Mouse (Mus musculus): ENCODE measurements around the gene Ddah2. TPM values are rescaled to one million over a fixed set of nuclear protein-coding genes. Genes with fewer than 3 reads are reported as not detected.

Ddah2 gene
- polyA plus RNA-seq, 1 experiment = 322 TPM

DNA sequence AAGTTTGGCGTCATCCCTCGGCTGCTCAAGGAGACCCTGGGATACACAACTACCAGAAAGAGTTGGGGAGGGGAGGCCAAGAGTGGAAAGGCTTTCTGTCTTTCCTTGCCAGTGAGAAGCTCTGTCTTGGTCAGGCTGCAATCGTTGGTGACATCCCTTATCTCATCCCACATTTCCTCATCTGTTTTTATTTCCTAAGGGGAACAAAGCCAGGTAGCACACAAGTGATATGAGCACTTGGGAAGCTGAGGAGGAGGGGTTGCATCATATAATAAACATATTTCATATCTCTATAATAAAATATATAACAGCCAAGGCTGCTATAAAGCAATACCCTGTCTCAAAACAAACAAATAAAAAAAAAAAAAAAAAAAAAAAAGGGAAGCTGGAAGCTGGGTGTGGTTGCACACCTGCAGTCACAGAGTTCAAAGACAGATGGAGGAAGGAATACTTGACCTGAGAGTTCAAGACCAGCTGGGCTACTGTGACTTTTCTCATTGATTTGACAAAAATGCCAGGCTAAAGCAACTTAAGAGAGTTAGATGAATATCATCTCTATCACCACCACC lies 25.2 kb downstream of the Ddah2 start:
- DNase-seq (ENCODE audit: low read depth) = no peak
- TF ChIP-seq POLR2A (IDR thresholded peaks at IDR 0.05; ENCODE audit: borderline replicate concordance, extremely low read depth, insufficient read depth, insufficient read length, poor library complexity, severe bottlenecking) (no peak), CTCF (IDR thresholded peaks at IDR 0.05; ENCODE audit: borderline replicate concordance, extremely low read depth, insufficient read depth, insufficient read length) (no peak)

DNA sequence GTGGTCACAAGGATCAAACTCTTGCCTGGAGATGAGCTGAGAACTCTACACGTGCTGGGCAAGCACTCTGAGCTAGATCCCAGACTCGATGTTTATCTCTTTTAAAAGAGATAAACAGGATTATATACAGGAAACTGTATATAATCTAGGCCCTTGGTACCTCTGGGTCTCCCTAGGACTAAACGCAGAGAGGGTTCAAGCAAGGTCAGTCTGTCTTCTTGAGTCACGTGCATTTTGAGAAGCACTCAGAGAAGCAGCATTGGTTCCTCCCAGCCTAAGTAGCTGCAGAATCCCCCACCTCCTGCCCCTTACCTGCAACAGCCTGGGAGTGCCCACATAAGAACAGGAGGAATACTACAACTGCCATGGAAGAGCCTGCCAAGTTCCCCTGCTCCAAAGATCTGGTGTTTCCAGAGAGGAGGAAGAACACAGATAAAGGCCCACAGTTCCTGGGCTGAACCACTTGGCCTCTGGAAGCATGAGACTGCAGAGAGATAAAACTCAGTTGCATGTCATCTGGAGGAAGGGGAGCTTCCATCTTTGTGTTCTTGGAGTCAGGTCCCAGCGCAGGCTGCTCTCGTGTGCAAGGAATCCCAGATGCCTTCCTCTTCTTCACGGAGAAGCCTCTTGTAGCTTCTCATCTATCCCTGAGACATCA lies 26.5 kb downstream of the Ddah2 start, which contains the start of gene Ly6g6f:
Gene Ly6g6f (minus strand): TSS at position 403 of the 658 bp plus-strand sequence.
- no peak for DNase-seq (ENCODE audit: low read depth)
- no peak for TF ChIP-seq POLR2A (IDR thresholded peaks at IDR 0.05; ENCODE audit: borderline replicate concordance, extremely low read depth, insufficient read depth, insufficient read length, poor library complexity, severe bottlenecking)
- TF ChIP-seq CTCF (IDR thresholded peaks at IDR 0.05; ENCODE audit: borderline replicate concordance, extremely low read depth, insufficient read depth, insufficient read length) = no peak

DNA sequence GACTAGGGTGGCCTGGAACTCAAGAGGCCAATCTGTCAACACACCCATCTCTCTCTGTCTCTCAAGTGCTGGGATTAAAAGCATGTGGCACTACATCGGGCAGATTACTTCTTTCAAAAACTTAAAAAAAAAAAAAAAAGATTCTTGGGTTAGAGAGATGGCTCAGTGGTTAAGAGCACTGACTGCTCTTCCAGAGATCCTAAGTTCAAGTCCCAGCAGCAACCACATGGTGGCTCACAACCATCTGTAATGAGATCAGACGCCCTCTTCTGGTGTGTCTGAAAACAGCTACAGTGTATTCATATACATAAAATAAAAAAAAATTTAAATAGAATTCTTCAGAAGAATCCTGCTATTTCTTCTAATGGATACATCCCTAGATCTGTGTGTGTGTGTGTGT lies 29.3 kb downstream of the Ddah2 start:
- no peak for DNase-seq (ENCODE audit: low read depth)
- TF ChIP-seq POLR2A (IDR thresholded peaks at IDR 0.05; ENCODE audit: borderline replicate concordance, extremely low read depth, insufficient read depth, insufficient read length, poor library complexity, severe bottlenecking) = no peak
- no peak for TF ChIP-seq CTCF (IDR thresholded peaks at IDR 0.05; ENCODE audit: borderline replicate concordance, extremely low read depth, insufficient read depth, insufficient read length)

DNA sequence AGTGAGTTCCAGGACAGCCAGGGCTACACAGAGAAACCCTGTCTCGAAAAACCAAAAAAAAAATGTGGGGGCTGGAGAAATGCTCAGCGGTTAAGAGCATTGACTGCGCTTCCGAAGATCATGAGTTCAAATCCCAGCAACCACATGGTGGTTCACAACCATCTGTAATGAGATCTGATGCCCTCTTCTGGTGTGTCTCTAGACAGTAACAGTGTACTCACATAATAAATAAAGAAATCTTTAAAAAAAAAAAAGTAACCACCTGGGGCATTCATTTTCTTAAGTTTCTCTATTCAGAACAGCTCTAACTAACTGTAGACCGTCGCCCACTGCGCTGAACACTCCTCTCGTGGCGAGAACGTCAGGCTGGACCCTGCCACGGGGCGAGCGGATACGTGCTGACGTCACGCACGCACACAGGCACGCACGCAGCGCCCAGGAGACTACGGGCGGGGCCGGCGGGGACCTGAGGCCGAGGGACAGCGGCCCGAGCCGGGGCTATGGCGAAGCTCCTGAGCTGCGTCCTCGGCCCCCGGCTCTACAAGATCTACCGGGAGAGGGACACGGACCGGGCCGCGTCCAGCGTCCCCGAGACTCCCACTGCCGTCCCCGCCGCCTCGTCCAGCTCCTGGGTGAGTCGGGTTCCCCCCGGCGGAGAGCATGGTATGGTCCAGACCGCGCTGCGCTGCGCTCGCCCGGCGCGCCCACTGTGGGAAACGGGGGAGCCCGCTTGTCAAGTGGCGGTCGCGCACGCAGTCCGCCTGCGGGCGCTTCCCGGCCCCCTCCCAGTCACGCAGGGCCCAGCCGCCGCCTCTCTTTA lies 30.2 kb downstream of the Ddah2 start, which contains the start of gene Abhd16a:
Gene Abhd16a (plus strand): TSS at position 439 of the 820 bp plus-strand sequence.
- no peak for TF ChIP-seq CTCF (IDR thresholded peaks at IDR 0.05; ENCODE audit: borderline replicate concordance, extremely low read depth, insufficient read depth, insufficient read length)
- peak; percentile 90 for TF ChIP-seq POLR2A (IDR thresholded peaks at IDR 0.05; ENCODE audit: borderline replicate concordance, extremely low read depth, insufficient read depth, insufficient read length, poor library complexity, severe bottlenecking)
- DNase-seq (ENCODE audit: low read depth) = peak; percentile 97

DNA sequence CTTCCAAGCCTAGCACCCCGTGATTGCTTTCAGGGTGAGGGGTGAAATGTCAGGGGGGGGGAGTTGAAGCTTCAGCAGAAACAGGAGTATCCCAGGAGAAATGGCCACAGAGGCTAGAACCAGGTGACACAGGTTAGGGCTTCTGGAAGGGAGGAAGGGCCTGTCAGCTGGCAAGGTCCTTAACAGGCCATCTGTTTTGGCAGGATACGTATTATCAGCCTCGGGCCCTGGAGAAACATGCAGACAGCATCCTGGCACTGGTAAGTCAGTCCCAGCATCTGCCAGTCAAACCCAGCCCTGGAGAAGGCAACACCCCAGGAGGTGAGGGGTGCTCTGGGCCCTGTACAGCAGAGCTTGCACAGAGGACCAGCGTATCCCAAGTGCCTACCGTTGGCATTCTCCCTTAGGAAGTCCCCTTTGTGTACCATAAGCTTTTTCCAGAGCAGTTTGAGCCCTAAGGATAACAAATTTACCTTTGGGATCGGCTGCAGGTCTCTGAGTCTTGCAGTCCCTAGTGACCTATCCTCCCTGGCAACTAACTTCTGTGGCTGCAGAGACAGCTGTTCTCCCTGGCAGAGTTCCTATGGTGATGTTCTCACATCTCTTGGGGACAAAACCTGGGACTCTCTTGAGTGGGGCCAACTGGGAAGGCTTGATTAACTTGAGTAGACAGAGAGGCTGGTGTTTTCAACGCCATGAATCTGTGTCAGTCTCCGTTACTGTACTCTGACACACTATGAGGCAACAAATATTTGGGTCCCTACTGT lies 31.5 kb downstream of the Ddah2 start:
- no peak for TF ChIP-seq CTCF (IDR thresholded peaks at IDR 0.05; ENCODE audit: borderline replicate concordance, extremely low read depth, insufficient read depth, insufficient read length)
- no peak for TF ChIP-seq POLR2A (IDR thresholded peaks at IDR 0.05; ENCODE audit: borderline replicate concordance, extremely low read depth, insufficient read depth, insufficient read length, poor library complexity, severe bottlenecking)
- DNase-seq (ENCODE audit: low read depth) = peak; percentile 78

DNA sequence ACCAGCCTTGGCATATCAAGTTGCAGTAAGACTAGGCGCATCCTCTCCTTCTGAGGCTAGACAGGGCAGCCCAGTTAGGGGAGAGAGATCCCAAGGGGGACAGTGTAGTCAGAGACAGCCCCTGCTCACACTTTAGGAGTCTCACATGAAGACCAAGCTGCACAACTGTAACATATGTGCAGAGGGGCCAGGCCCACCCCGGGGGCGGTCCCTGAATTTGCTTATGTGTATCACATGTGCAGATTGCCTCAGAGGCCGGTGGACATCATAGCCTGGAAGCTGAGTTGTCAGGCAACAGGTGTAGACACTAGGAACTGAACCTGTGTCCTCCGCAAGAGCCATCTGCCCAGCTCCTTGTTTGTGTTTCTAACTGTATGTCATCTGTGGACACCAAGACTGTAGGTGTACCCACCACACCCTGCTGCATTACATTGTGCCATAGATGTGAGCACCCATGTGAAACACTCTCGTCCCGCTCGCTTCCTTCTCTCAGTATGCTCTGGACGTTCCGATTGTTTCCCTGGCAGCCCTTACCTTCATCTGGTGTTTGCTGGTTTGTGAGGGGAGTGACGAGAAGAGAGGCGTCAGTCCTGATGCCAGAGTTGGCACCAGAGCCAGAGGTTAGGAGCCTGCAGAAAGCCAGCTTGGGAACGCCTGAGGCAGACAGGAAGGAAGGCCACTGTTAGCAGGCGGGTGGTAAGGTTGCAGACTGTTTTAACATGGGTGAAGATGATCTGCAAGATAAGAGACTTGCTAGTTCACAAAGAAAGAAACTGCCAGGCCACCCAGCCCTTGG lies 33.8 kb downstream of the Ddah2 start:
- no peak for DNase-seq (ENCODE audit: low read depth)
- TF ChIP-seq CTCF (IDR thresholded peaks at IDR 0.05; ENCODE audit: borderline replicate concordance, extremely low read depth, insufficient read depth, insufficient read length) (no peak), POLR2A (IDR thresholded peaks at IDR 0.05; ENCODE audit: borderline replicate concordance, extremely low read depth, insufficient read depth, insufficient read length, poor library complexity, severe bottlenecking) (no peak)

DNA sequence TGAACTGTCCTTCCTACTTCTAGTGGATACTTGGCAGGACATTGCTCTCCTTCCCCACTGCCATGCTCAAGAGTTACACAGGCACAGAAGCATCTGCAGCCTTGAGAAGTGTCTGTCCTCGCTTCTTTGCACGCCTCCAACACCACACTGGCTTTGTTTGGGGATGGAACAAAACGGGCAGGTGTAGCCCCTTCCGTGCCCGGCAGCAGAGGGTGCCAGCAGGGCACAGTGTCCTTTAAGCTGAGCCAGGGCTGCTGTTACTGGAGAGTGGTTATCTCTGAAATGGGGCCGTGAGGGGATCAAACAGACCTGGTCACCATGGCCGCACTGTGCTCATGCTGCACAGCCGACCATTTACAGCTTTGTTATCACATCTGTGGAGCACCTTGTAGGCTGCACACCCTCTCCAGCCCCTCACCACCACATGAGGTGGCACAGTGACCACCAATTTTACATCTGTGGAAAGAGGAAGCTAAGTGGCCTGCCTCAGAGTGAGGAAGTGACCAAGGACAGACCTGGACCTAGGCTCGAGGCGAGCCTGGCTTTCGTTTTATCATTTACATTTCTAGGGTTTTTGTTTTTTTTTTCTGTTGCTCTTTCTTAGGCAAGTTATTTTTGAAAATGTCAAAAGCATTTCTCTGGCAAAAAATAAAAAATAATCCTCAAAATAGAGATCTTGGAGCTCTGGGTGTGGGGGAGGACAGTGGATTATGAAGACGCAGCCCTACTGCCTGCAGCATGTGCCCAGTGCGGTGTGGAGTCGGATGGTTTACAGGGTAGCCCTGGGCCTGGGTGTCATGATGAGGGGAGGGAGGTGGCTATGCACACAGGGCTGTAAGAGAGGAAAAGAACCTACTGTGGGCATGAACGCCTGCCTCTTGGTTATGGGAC lies 35.9 kb downstream of the Ddah2 start:
- no peak for DNase-seq (ENCODE audit: low read depth)
- TF ChIP-seq CTCF (IDR thresholded peaks at IDR 0.05; ENCODE audit: borderline replicate concordance, extremely low read depth, insufficient read depth, insufficient read length) (no peak), POLR2A (IDR thresholded peaks at IDR 0.05; ENCODE audit: borderline replicate concordance, extremely low read depth, insufficient read depth, insufficient read length, poor library complexity, severe bottlenecking) (no peak)

DNA sequence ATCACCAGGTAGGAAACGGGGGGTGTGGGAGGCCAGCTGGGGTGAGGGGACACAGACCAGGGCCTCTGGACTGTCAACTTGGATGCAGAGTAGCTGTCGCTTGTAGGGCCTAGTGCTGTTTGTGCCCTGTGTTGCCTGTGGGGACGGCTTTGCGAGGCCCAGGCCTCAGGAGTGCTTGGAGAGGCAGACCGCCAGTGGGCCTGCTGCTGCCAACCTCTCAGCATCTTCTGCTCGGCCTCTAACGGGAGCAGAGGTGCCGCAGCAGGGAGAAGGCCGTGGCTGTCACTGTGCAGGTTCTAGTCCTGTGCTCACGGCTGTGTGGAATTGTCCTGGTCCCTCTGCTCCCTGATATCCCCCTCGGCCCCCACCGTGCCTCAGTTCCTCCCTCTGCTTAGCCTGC lies 37.8 kb downstream of the Ddah2 start:
- TF ChIP-seq CTCF (IDR thresholded peaks at IDR 0.05; ENCODE audit: borderline replicate concordance, extremely low read depth, insufficient read depth, insufficient read length) (no peak), POLR2A (IDR thresholded peaks at IDR 0.05; ENCODE audit: borderline replicate concordance, extremely low read depth, insufficient read depth, insufficient read length, poor library complexity, severe bottlenecking) (no peak)
- DNase-seq (ENCODE audit: low read depth) = no peak

DNA sequence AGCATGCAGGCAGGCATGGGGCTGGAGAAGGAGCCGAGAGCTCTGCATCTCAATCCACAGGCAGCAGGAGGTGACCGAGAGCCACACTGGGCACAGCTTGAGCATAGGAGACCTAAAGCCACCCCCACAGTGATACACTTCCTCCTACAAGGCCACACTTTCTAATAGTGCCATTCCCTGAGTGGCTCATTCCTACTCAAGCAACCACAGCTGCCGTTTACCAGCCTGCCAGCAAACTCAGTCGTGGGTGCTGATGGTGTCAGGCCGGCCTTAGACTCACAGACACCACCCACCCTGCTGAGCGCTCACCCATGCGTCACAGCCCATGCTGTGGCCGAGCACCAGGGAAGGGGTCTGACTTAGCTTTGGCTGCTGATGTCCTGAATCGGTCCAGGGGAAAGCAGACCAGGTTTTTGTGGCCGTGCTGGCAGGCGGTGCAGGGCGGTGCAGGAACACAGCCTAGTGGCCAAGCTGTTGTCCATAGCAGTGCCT lies 38.4 kb downstream of the Ddah2 start:
- DNase-seq (ENCODE audit: low read depth) = no peak
- TF ChIP-seq CTCF (IDR thresholded peaks at IDR 0.05; ENCODE audit: borderline replicate concordance, extremely low read depth, insufficient read depth, insufficient read length) (no peak), POLR2A (IDR thresholded peaks at IDR 0.05; ENCODE audit: borderline replicate concordance, extremely low read depth, insufficient read depth, insufficient read length, poor library complexity, severe bottlenecking) (no peak)

Data from brain, embryonic 14.5 days (tissue).